ENCODE assay signal across 22 mouse cellular contexts in the genomic region with DNA sequence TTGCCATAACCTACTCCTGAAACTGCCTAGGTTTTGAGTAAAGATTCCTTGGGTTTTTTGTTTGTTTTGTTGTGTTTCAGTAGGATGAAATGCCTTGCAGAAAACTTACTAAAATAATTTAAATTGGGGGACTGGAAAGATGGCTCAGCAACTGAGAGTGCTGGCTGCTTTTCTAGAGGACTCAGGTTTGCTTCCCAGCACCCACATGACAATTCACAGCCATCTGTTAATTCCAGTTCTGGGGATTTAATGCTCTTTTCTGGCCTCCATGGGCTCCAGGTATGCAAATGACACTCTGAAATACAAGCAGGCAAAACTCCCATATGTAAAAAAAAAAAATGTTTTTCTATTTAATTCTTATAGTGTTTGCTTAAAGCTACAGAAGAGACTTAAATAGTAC.
"Had no signal": no experiment of that assay in that cellular context is flagged by ENCODE, and none has a peak within 500 bp of the region (broad histone marks: within the 10 kb centered on the region; RNA-seq: fewer than 3 reads in every experiment).

No protein-coding gene starts in this region.

- ATAC-seq: liver, postnatal 0 days; lung, postnatal 0 days; midbrain, embryonic 13.5 days; midbrain, embryonic 16.5 days had no signal

- H3K4me1 ChIP-seq: limb, embryonic 12.5 days; limb, embryonic 15.5 days; midbrain, embryonic 10.5 days; midbrain, embryonic 13.5 days; neural tube, embryonic 13.5 days; stomach, embryonic 15.5 days had no signal

- H3K9me3 ChIP-seq: limb, embryonic 12.5 days; limb, embryonic 15.5 days; megakaryocyte, embryonic 14.5 days; midbrain, embryonic 10.5 days; midbrain, embryonic 13.5 days; neural tube, embryonic 13.5 days; stomach, embryonic 15.5 days had no signal

- H3K27me3 ChIP-seq: limb, embryonic 12.5 days; limb, embryonic 15.5 days; megakaryocyte, embryonic 14.5 days; midbrain, embryonic 13.5 days; neural tube, embryonic 13.5 days; stomach, embryonic 15.5 days had no signal

- DNase-seq: kidney, adult 2 months; kidney, postnatal 25 days; left cerebral cortex, postnatal 4 days; liver, postnatal 0 days; lung, embryonic 14.5 days; lung, postnatal 36 days; spleen, adult 18-20 months; thymus, adult 18-20 months; thymus, postnatal 36 days had no signal

- H3K4me2 ChIP-seq: limb, embryonic 12.5 days; limb, embryonic 15.5 days; liver, embryonic 11.5 days; lung, embryonic 14.5 days; midbrain, embryonic 13.5 days; neural tube, embryonic 13.5 days; stomach, embryonic 15.5 days had no signal

- H3K27ac ChIP-seq: kidney, postnatal 0 days; limb, embryonic 12.5 days; limb, embryonic 15.5 days; liver, embryonic 14.5 days; midbrain, embryonic 10.5 days; midbrain, embryonic 13.5 days; neural tube, embryonic 13.5 days; stomach, embryonic 15.5 days had no signal

- H3K4me3 ChIP-seq: limb, embryonic 12.5 days; limb, embryonic 15.5 days; megakaryocyte, embryonic 14.5 days; midbrain, embryonic 10.5 days; midbrain, embryonic 13.5 days; myocyte; neural tube, embryonic 13.5 days; stomach, embryonic 15.5 days had no signal

- H3K9ac ChIP-seq: limb, embryonic 12.5 days; limb, embryonic 15.5 days; liver, embryonic 14.5 days; liver, postnatal 0 days; lung, embryonic 14.5 days; midbrain, embryonic 13.5 days; neural tube, embryonic 13.5 days; stomach, embryonic 15.5 days had no signal

- H3K36me3 ChIP-seq: stomach, embryonic 15.5 days had no signal
